Mouse (Mus musculus) ES-E14 (cell line): Measurements from ENCODE around the gene Srgap2. TPM values are rescaled to one million over a fixed set of nuclear protein-coding genes. Genes with fewer than 3 reads are reported as not detected.
"Not testable (repeated sequence)": the region's sequence is repeated elsewhere in the genome, so short reads cannot be mapped to it uniquely, and the experiment has no call there.

ENCODE experiments used
- DNase-seq: peaks from one replicate; pipeline ENCODE4 v3.0.0-alpha.2; 2013; ENCODE audit warnings: low read depth, low spot score
- H3K27ac ChIP-seq: 2 replicates; pipeline ENCODE4 v1.5.1; 2012; ENCODE audit warnings: low read depth, mild to moderate bottlenecking, low read length, moderate library complexity, mixed read lengths; ENCODE audit not compliant: poor library complexity, insufficient read depth, severe bottlenecking
- H3K36me3 ChIP-seq: 2 replicates; pipeline ENCODE4 v1.6.1; 2012; ENCODE audit warnings: mild to moderate bottlenecking, low read length, moderate library complexity, mixed read lengths; ENCODE audit not compliant: control insufficient read depth, poor library complexity, insufficient read depth, severe bottlenecking
- H3K4me1 ChIP-seq, 2 experiments: fragments of 150-350 bp in 1 of 2; sonication (generic) in 1 of 2; 2 replicates each; pipeline ENCODE4 v1.6.1; 2012; ENCODE audit warnings: low read length in 2 of 2, mild to moderate bottlenecking in 1 of 2, mixed read lengths in 1 of 2; ENCODE audit not compliant: control insufficient read depth in 2 of 2, insufficient read depth in 2 of 2, poor library complexity in 1 of 2
- H3K4me3 ChIP-seq, 2 experiments: fragments of 150-350 bp in 1 of 2; sonication (generic) in 1 of 2; 2 replicates each; pipeline ENCODE4 v1.5.1; 2012; ENCODE audit warnings: low read length in 2 of 2, low read depth in 1 of 2, mild to moderate bottlenecking in 1 of 2, mixed read lengths in 1 of 2; ENCODE audit not compliant: insufficient read depth in 1 of 2, poor library complexity in 1 of 2, severe bottlenecking in 1 of 2
- H3K9ac ChIP-seq: 2 replicates; pipeline ENCODE4 v1.6.1; 2012; ENCODE audit warnings: low read depth, mild to moderate bottlenecking, low read length, mixed read lengths; ENCODE audit not compliant: poor library complexity, insufficient read depth, severe bottlenecking
- H3K9me3 ChIP-seq: fragments of 150-350 bp; sonication (generic); 2 replicates; pipeline ENCODE4 v1.6.1; 2012; ENCODE audit warnings: low read depth, mild to moderate bottlenecking, low read length; ENCODE audit not compliant: control insufficient read depth, insufficient read depth
- CHD2 ChIP-seq: IDR thresholded peaks from 2 replicates; pipeline ENCODE4 v1.6.1; 2014; ENCODE audit warnings: mild to moderate bottlenecking, low read depth, low read length, inconsistent platforms
- HCFC1 ChIP-seq: IDR thresholded peaks from 2 replicates; pipeline ENCODE4 v1.6.1; 2012; ENCODE audit warnings: low read length, inconsistent platforms, borderline replicate concordance; ENCODE audit not compliant: insufficient read depth
- MAFK ChIP-seq: IDR thresholded peaks from 2 replicates; pipeline ENCODE4 v1.6.1; 2014; ENCODE audit warnings: mild to moderate bottlenecking, low read depth, low read length, inconsistent platforms; ENCODE audit not compliant: insufficient read depth
- ZC3H11A ChIP-seq: IDR thresholded peaks from 2 replicates; pipeline ENCODE4 v1.6.1; 2012; ENCODE audit warnings: low read depth, mild to moderate bottlenecking, inconsistent platforms, low read length, borderline replicate concordance
- ZNF384 ChIP-seq: IDR thresholded peaks from 2 replicates; pipeline ENCODE4 v1.6.1; 2012; ENCODE audit warnings: low read depth, low read length, inconsistent platforms
- in situ Hi-C, 2 experiments: fragments of 600-800 bp; cut with MboI; formaldehyde crosslinking; loops; one replicate each; pipeline ENCODE4 v1.15.1; 2025; ENCODE audit warnings: low sequenced_read_pairs in 2 of 2, inconsistent platforms in 1 of 2; ENCODE audit not compliant: unreplicated experiment in 2 of 2
- total RNA-seq: library from RNA; depleted of rRNA; stranded (reverse); fragments of 300-350 nt; gene quantifications from 2 replicates; pipeline ENCODE4 v1.2.3, GENCODE M21; 2012

The Srgap2 gene
- total RNA-seq, 1 experiment, result 26.4 TPM

DNA sequence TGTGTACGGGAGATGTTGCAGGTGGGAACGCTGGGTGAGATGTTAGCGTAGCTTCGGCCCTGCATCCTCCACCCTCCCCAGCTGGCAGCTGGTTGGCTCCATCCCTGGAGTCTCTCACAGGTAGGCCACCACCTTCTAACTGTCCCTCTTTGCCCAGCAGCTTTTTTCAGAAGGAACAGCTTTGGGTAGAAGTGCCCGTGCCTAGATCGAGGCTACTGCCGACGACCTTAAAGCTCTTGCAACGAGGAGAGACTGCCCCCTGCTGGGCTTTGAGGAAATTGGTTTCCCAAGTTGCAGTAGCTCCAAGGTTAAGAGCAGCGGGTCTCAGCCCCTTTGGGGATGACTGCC, 266.9 kb downstream of the Srgap2 start:
- no peak for TF ChIP-seq ZNF384
- TF ChIP-seq ZC3H11A, result peak; percentile 71; the same call in 1 of the 2 replicates
- Histone ChIP-seq H3K4me1 (0 out of 4 replicates have a peak, but pooled peaks cover 0 to 2% of the 10 kb centered on the region in 2 experiments), H3K9ac (no peak overlapping the region), H3K27ac (no peak overlapping the region), H3K4me3 (no peak overlapping the region), H3K36me3 (no peaks in the 10 kb centered on the region), H3K9me3 (no peaks in the 10 kb centered on the region)
- in situ Hi-C loops, result loop anchor here (5.0 to 25.0 kb wide), 3 partner anchors 135 to 373 kb away; partner anchors contain the start of gene Il24 (in 2 of the 2)
- peak; percentile 85 for DNase-seq

DNA sequence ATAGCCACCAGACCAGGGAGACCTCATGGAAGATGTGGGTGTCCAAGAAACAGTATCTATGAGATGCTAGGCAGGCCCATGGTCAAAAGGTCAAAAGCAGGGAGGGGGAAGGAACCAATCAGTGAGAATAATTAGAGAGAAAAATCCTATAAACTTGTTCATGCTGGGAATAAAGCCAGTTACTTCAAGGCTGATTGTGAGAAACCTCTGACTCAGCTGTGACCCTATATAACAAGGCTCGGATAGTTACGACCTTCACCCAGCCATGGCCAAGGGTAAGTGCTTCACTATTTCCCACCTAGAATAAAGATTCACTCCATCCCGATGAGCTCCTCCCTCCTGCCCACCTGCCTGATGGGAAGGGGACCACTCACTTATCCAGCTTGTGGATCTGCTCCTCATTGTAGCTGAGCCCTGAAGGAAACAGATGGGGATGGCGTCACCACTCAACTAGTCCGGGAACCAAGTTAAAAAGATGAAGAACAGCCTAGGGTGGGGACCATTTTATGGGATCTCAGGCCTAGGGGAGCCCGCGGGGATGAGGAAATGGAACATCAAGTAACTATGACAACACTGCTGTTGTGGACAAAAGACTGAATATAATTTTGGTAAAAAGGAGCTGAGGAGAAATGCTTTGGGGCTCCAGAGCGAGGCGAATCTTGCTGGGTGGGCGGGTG, 267.4 kb downstream of the Srgap2 start:
- Histone ChIP-seq H3K27ac (no peak overlapping the region), H3K4me1 (0 out of 4 replicates have a peak, but pooled peaks cover 0 to 2% of the 10 kb centered on the region in 2 experiments), H3K36me3 (no peaks in the 10 kb centered on the region), H3K4me3 (no peak overlapping the region), H3K9ac (no peak overlapping the region), H3K9me3 (no peaks in the 10 kb centered on the region)
- in situ Hi-C loops, result loop anchor here (5.0 to 25.0 kb wide), 3 partner anchors 135 to 372 kb away; partner anchors contain the start of gene Il24 (in 2 of the 2)
- TF ChIP-seq CHD2, result no peak
- TF ChIP-seq ZNF384, result no peak
- TF ChIP-seq HCFC1, result no peak
- no peak for TF ChIP-seq ZC3H11A
- no peak for TF ChIP-seq MAFK
- no peak for DNase-seq

DNA sequence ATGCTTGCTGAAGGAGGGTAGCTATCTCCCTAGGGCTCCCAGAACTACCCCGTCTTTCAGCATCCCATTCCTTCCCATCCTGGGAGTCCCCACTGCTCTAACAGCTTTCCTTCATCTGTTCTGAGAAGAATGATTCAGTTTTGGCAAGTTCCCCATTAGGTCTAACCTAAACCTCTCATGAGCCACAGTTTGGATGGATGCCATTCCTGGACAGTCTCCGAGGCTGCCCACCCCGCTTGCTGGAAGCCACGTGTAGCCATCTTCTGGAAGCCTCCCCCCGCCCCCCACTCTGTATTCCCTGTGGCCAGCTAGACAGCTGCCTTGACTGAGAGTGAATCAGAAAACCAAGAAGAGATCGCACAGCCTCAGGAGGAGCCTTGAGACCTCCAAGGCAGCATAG, 269.9 kb downstream of the Srgap2 start:
- no peaks in the 10 kb centered on the region for H3K4me1 ChIP-seq
- TF ChIP-seq CHD2 (no peak), MAFK (no peak), ZNF384 (no peak), HCFC1 (no peak), ZC3H11A (no peak)
- no peak overlapping the region for H3K27ac ChIP-seq
- no peak for DNase-seq
- no peaks in the 10 kb centered on the region for H3K9me3 ChIP-seq
- in situ Hi-C loops, result loop anchor here (25.0 kb wide), 1 partner anchor 370 kb away; the partner anchor contains the start of gene Il24 (in 2 of the 2)
- H3K9ac ChIP-seq, result no peak overlapping the region
- H3K4me3 ChIP-seq, result no peak overlapping the region
- no peaks in the 10 kb centered on the region for H3K36me3 ChIP-seq

DNA sequence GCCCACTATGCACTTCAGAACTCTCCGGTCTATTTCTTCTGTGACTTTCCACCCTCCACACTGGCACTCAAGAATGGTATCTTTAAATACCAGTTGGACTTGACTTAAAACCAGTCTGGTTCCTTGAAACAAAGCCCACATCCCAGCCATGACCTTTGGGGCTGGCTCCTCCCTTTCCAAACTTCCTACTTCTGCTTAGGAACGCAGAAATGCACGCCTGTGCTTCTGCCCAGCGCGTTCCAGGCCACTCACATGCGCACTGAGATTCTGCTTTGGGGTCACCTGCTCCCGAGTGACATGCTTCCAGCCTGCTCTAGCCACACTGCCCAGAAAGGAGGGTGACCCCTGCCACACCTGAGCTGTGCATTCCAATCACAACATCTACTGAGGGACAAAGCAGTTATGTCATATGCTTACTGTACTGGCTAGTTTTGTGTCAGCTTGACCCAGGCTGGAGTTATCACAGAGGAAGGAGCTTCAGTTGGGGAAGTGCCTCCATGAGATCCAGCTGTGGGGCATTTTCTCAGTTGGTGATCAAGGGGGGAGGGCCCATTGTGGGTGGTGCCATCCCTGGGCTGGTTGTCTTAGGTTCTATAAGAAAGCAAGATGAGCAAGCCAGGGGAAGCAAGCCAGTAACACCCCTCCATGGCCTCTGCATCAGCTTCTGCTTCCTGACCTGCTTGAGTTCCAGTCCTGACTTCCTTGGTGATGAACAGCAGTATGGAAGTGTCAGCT, 274.5 kb downstream of the Srgap2 start:
- not testable (repeated sequence) for H3K27ac ChIP-seq, H3K36me3 ChIP-seq, H3K4me1 ChIP-seq, DNase-seq, H3K4me3 ChIP-seq, H3K9me3 ChIP-seq, H3K9ac ChIP-seq
- in situ Hi-C loops, result loop anchor here (25.0 kb wide), 1 partner anchor 365 kb away; the partner anchor contains the start of gene Il24 (in 2 of the 2)
